Mouse (Mus musculus): Measurements from ENCODE around the gene Sf3b6. TPM values are rescaled to one million over a fixed set of nuclear protein-coding genes. Genes with fewer than 3 reads are reported as not detected.
"Not testable (repeated sequence)": the region's sequence is repeated elsewhere in the genome, so short reads cannot be mapped to it uniquely, and the experiment has no call there.

Sf3b6 gene
- polyA plus RNA-seq, 1 experiment from 2014 or later: 327 TPM

- H3K36me3 ChIP-seq: no peaks in the 10 kb centered on the region
- no peak overlapping the region for H3K4me3 ChIP-seq
- H3K4me2 ChIP-seq (replicated peaks): no peak overlapping the region
- H3K4me1 ChIP-seq: no peaks in the 10 kb centered on the region
- H3K27me3 ChIP-seq: no peaks in the 10 kb centered on the region
- no peak for ATAC-seq (ENCODE audit: low FRiP score)
- H3K9me3 ChIP-seq (replicated peaks): no peaks in the 10 kb centered on the region
- WGBS: 60% methylated on average over 1 of the region's 1 CpGs
- no peak overlapping the region for H3K9ac ChIP-seq
- no peak overlapping the region for H3K27ac ChIP-seq
Measured at GRCm38 (mm10) chr12:4793718-4794117, 23.6 kb upstream of the Sf3b6 start.

DNA sequence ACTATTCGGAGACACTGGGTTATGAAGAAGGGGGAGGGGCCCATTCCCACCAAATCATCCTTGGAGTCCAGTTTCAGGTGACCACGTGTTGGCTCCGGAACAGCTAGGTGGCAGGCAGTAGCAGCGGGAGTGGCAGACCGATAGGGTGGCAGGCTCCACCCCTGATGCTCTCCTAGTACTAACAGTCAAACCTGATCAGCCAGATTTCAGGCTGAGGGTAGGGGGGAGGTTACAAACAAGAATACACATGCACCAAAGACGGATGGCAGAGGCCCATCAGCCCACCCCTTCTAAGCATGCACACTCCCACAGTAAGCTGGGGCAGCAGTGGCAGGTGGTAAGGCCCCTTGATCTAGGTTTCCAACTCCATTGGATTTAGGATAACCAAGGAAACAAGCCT is 19.9 kb upstream of the Sf3b6 start:
- H3K4me1 ChIP-seq; H3K27me3 ChIP-seq; H3K9ac ChIP-seq; H3K36me3 ChIP-seq; H3K9me3 ChIP-seq (replicated peaks); H3K4me2 ChIP-seq (replicated peaks); H3K4me3 ChIP-seq; ATAC-seq (ENCODE audit: low FRiP score); H3K27ac ChIP-seq: not testable (repeated sequence)
- 77% methylated on average over 6 of the region's 6 CpGs for WGBS

DNA sequence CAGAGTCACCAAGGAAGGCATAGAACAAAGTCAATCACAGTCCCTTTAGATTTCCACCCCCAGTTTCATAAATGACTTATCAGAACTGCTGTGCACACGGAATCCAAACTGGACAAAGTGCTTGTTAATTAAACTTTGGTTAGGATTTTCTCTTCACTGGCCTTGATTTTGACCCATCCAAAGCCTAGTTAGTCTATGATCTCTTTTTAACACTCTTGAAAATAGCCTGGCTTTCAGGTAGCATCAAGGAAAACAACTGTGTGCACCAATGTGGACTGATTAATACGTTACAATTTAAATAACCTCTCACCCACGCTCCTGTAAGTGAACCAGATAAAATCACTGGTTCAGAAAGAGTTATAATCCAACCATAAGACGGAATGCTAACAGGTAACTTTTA is 6.3 kb upstream of the Sf3b6 start:
- H3K9me3 ChIP-seq (replicated peaks): no peaks in the 10 kb centered on the region
- ATAC-seq (ENCODE audit: low FRiP score): no peak
- WGBS: 75% methylated on average over 4 of the region's 4 CpGs

GRCm38 (mm10) chr12:4811705-4812104 is 5.6 kb upstream of the Sf3b6 start:
- Histone ChIP-seq H3K9me3 (replicated peaks) (no peaks in the 10 kb centered on the region), H3K36me3 (no peaks in the 10 kb centered on the region), H3K27me3 (0 out of 2 replicates have a peak, but pooled peaks cover 2% of the 10 kb centered on the region), H3K4me1 (peaks cover 3% of the 10 kb centered on the region), H3K9ac (no peak overlapping the region), H3K4me2 (replicated peaks) (no peak overlapping the region), H3K4me3 (no peak overlapping the region), H3K27ac (no peak overlapping the region)
- 66% methylated on average over 3 of the region's 3 CpGs for WGBS
- ATAC-seq (ENCODE audit: low FRiP score): no peak

More for the DNA sequence above, 6.3 kb upstream of the Sf3b6 start:
- Histone ChIP-seq H3K27ac (no peak overlapping the region), H3K36me3 (no peaks in the 10 kb centered on the region), H3K4me2 (replicated peaks) (no peak overlapping the region), H3K27me3 (0 out of 2 replicates have a peak, but pooled peaks cover 2% of the 10 kb centered on the region), H3K4me1 (no peaks in the 10 kb centered on the region), H3K9ac (no peak overlapping the region), H3K4me3 (no peak overlapping the region)

- H3K4me1 ChIP-seq: peaks cover 12% of the 10 kb centered on the region
- no peak overlapping the region for H3K4me3 ChIP-seq
- no peak for ATAC-seq (ENCODE audit: low FRiP score)
- WGBS: 87% methylated on average over 4 of the region's 4 CpGs
- no peak overlapping the region for H3K4me2 ChIP-seq (replicated peaks)
- no peaks in the 10 kb centered on the region for H3K36me3 ChIP-seq
- H3K9ac ChIP-seq: no peak overlapping the region
- H3K27me3 ChIP-seq: 0 out of 2 replicates have a peak, but pooled peaks cover 2% of the 10 kb centered on the region
- no peak overlapping the region for H3K27ac ChIP-seq
- no peaks in the 10 kb centered on the region for H3K9me3 ChIP-seq (replicated peaks)
Measured at GRCm38 (mm10) chr12:4813636-4814035, 3.7 kb upstream of the Sf3b6 start.

- peak overlapping the region; percentile 78 for H3K9ac ChIP-seq
- 10% methylated on average over 24 of the region's 24 CpGs for WGBS
- H3K4me2 ChIP-seq (replicated peaks): peak overlapping the region; percentile 83
- H3K27ac ChIP-seq: peak overlapping the region; percentile 88
- H3K36me3 ChIP-seq: peaks cover 11% of the 10 kb centered on the region
- peak overlapping the region; percentile 74 for H3K4me3 ChIP-seq
- H3K9me3 ChIP-seq (replicated peaks): no peaks in the 10 kb centered on the region
- ATAC-seq (ENCODE audit: low FRiP score): peak; percentile 89
- 0 out of 2 replicates have a peak, but pooled peaks cover 2% of the 10 kb centered on the region for H3K27me3 ChIP-seq
- peaks cover 15% of the 10 kb centered on the region for H3K4me1 ChIP-seq
Measured at GRCm38 (mm10) chr12:4816680-4817360, 524 bp upstream of the Sf3b6 start.

DNA sequence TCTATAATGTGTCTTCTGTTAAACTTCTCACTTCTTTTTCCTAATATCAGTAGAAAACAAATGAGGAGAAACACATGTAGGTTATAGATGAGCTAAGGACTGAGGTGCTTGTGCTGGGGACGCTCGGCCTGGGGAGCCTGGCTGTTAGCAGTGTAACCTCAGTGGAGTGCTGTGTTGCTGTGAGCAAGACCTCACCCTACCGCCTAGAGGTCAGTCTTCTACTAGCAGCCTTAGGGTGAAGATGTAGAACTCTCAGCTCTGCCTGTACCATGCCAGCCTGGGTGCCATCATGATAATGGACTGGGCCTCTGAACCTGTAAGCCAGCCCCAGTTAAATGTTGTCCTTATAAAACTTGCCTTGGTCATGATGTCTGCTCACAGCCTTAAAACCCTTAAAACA is 9.9 kb downstream of the Sf3b6 start:
- no peaks in the 10 kb centered on the region for H3K9me3 ChIP-seq (replicated peaks)
- no peak overlapping the region for H3K9ac ChIP-seq
- no peak for ATAC-seq (ENCODE audit: low FRiP score)
- H3K4me1 ChIP-seq: no peaks in the 10 kb centered on the region
- H3K36me3 ChIP-seq: peaks cover 69% of the 10 kb centered on the region
- no peaks in the 10 kb centered on the region for H3K27me3 ChIP-seq
- WGBS: 73% methylated on average over 3 of the region's 3 CpGs
- no peak overlapping the region for H3K4me2 ChIP-seq (replicated peaks)
- no peak overlapping the region for H3K4me3 ChIP-seq
- H3K27ac ChIP-seq: no peak overlapping the region

DNA sequence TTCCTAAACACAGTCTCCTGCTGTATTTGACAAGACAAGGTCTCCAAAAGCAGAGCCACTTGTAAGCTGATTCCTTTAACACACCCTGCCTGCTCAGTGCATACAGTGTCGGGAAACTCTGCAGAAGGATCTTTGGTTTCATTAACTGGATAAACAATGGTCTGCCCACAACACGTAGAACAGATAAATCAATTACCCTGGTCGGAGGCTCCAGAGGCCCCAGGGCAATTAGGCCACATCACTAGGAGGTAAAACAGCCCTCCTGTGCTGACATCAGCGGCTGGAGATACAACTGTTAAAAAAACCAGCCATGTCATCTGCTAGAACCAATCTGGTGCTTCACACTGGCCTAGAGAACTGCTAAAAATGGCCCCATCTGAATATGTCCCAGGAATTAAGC is 19.6 kb downstream of the Sf3b6 start:
- Histone ChIP-seq H3K9me3 (replicated peaks) (no peaks in the 10 kb centered on the region), H3K4me3 (no peak overlapping the region), H3K9ac (no peak overlapping the region), H3K27ac (no peak overlapping the region), H3K4me1 (peaks cover 6% of the 10 kb centered on the region), H3K36me3 (peaks cover 4% of the 10 kb centered on the region; the same call in 1 of the 2 replicates), H3K4me2 (replicated peaks) (no peak overlapping the region), H3K27me3 (peaks cover 17% of the 10 kb centered on the region)
- 61% methylated on average over 4 of the region's 4 CpGs for WGBS
- ATAC-seq (ENCODE audit: low FRiP score): no peak

DNA sequence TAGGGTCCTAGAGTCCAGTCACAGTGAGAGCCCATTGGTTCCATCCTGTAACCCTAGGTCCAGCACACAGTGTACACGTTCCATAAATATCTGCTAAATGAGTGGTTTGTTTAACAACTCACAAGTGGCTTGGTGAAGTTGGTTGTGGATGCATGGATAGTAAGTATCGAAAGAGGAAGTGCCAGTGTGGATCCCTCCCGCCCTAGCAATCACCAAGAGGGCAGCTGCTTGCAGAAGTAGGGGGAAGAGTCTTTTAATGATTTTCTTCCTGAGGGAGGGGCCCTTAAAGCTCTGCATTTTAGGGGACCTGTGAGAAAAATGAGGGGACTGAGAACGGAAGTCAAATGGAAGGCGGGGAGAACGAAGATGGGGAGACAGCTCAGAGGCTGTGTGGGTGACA is 22.7 kb downstream of the Sf3b6 start:
- H3K4me3 ChIP-seq: no peak overlapping the region
- no peaks in the 10 kb centered on the region for H3K9me3 ChIP-seq (replicated peaks)
- no peak overlapping the region for H3K9ac ChIP-seq
- no peak overlapping the region for H3K27ac ChIP-seq
- H3K27me3 ChIP-seq: peaks cover 25% of the 10 kb centered on the region
- peak overlapping the region; percentile 92; the same call in 1 of the 2 replicates for H3K4me2 ChIP-seq (replicated peaks)
- WGBS: 62% methylated on average over 6 of the region's 6 CpGs
- no peaks in the 10 kb centered on the region for H3K36me3 ChIP-seq
- H3K4me1 ChIP-seq: peaks cover 18% of the 10 kb centered on the region
- no peak for ATAC-seq (ENCODE audit: low FRiP score)

DNA sequence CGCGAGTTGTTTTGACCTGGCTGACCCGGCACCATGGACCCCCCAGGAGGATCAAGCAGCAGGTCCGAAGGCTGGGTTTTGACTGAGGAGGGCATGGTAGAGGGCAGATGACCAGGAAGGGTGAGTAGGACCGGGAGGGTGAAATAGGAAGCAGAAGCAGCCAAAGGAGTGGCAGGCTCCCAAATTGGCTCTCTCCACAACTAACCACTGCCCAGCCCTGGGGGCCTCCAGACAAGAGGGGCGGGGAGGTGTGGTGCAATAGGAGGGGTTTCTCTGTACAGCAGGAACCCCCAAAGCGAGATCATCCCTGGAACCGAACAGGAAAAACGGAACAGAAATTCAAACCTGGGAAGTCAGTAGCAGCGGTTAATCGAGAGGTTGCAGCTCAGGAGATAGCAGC is 23.4 kb downstream of the Sf3b6 start:
- Histone ChIP-seq H3K4me3 (peak overlapping the region; percentile 79), H3K36me3 (no peaks in the 10 kb centered on the region), H3K4me1 (peaks cover 18% of the 10 kb centered on the region), H3K27me3 (peaks cover 25% of the 10 kb centered on the region), H3K9ac (peak overlapping the region; percentile 78), H3K9me3 (replicated peaks) (no peaks in the 10 kb centered on the region), H3K4me2 (replicated peaks) (peak overlapping the region; percentile 92), H3K27ac (no peak overlapping the region)
- 0% methylated on average over 11 of the region's 11 CpGs for WGBS
- ATAC-seq (ENCODE audit: low FRiP score): 0 out of 2 replicates have a peak, but pooled peaks have one; percentile 3

DNA sequence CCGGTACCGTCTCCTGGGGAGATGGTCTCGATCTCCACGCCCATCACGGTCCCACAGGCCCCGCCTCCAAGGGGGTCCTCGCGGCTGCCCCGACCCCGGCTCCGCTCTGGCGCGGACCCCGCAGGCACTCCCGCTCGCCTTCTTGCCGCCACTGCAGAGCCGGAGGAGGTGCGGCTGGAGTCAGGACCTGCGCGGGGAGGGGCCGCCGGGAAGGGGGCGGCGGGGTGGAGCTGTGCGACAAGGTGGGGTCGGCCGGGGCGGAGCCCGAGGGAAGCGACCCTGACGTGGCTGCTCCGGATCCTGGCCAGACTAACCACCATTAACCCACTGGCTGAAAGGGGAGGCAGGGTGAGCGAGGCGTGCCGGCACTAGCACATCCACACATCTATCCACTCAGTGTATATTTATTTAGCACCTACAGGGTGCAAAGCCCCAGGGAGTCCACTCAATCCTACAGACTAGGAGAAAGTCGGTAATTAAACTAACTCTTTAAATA is 24.1 kb downstream of the Sf3b6 start, which contains the start of gene Fkbp1b:
Gene Fkbp1b (minus strand): TSS at position 200 of the 496 bp plus-strand sequence.
- Histone ChIP-seq H3K36me3 (no peaks in the 10 kb centered on the region), H3K9ac (peak within 1 kb of the TSS; percentile 78), H3K27ac (no peak within 1 kb of the TSS), H3K4me3 (peak within 1 kb of the TSS; percentile 79), H3K4me2 (replicated peaks) (peak within 1 kb of the TSS; percentile 92), H3K9me3 (replicated peaks) (no peaks in the 10 kb centered on the region), H3K4me1 (peaks cover 18% of the 10 kb centered on the region), H3K27me3 (peaks cover 25% of the 10 kb centered on the region)
- WGBS: under 1% methylated on average over 37 of the region's 37 CpGs
- ATAC-seq (ENCODE audit: low FRiP score): peak; percentile 60

DNA sequence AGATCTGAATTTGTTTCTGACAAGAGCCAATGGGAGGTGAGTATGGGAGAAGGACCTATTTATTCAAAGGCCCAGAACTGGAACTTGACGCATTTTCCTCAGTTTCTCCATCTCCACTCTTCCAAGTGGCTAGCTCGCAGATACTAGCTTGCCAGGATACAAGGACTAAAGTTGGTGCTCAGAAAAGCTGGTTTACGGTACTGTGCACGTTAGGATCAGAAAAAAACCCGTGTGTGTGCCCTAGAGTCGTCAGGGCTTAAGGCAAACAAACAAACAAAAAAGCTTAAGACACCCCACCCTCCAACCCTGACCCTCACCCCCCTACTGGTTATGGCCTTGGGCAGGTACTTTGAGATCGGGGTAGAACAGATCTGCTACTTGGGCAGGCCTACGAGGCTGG is 25.1 kb downstream of the Sf3b6 start:
- Histone ChIP-seq H3K36me3 (no peaks in the 10 kb centered on the region), H3K27ac (no peak overlapping the region), H3K9me3 (replicated peaks) (no peaks in the 10 kb centered on the region), H3K4me3 (no peak overlapping the region), H3K4me2 (replicated peaks) (no peak overlapping the region), H3K4me1 (peaks cover 18% of the 10 kb centered on the region), H3K27me3 (peaks cover 25% of the 10 kb centered on the region), H3K9ac (no peak overlapping the region)
- no peak for ATAC-seq (ENCODE audit: low FRiP score)
- 89% methylated on average over 8 of the region's 8 CpGs for WGBS

All from hindbrain, embryonic 12.5 days (tissue).